Mouse (Mus musculus) bone marrow, adult 2 months (tissue): ENCODE data around the gene Ipo9.

Experiments used
- CTCF ChIP-seq: fragments of 200-500 bp; IDR thresholded peaks from 2 replicates; pipeline ENCODE4 v1.5.1; 2011; ENCODE audit warnings: low read length, control low read depth; ENCODE audit not compliant: control insufficient read depth, insufficient read depth
- POLR2A ChIP-seq: fragments of 200-500 bp; IDR thresholded peaks from 2 replicates; pipeline ENCODE4 v1.6.1; 2011; ENCODE audit warnings: low read depth, mild to moderate bottlenecking, control low read depth, low read length, borderline replicate concordance; ENCODE audit not compliant: control insufficient read depth

GRCm38 (mm10) chr1:135378576-135378975 lies 51.7 kb downstream of the Ipo9 start:
- TF ChIP-seq CTCF (no peak), POLR2A (no peak)
